Comparison of ENCODE assay signal across 8 mouse cellular contexts in the genomic region with DNA sequence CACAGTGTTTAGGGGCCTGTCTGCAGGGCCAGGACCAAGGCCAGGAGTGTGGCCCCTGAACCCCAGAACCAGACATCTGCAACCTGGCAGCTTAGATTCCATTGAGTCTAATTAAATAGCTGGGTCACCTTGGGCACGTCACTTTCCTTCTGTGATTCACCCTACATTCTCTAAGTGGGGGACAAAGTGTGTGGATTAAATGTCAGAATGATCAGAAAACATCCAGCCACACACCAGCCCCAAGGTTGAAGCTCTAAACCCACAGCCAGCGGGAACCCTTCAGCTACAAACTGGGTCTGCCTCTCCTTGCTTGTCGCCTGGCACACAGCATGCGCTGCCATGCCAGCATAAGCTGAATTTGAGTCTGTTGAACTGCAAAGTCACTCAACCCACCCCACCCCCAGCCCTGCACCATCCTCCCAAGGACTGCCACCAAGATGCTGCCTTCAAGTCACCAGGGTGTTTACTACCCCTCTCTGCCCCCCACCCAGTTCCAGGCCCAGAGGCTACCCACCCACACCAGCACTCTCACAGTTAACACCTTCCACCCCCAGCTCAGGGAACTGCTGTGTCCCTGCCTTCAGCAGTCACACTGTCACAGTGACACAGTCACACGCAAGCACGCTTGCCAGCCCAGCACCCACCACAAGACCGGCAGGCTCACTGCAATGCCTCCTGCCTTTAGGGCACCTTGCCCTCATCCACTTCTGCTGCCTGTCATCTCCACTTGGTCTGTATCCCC. TPM values are rescaled to one million over a fixed set of nuclear protein-coding genes. Genes with fewer than 3 reads are reported as not detected.
DNase-seq lines count a peak whose midpoint lies in the region; ATAC-seq lines count a peak whose summit lies in the region.

No protein-coding gene starts in this region.

- H3K27me3 ChIP-seq in heart, embryonic 16.5 days (ENCODE audit: control insufficient read depth, insufficient read depth, low read length), result peaks cover 38% of the 10 kb centered on the region
- peaks cover 61% of the 10 kb centered on the region for H3K27me3 ChIP-seq in midbrain, embryonic 11.5 days (ENCODE audit: control insufficient read depth, insufficient read depth, low read length)

- 59% methylated on average over 7 of the region's 7 CpGs for WGBS in heart, embryonic 16.5 days
- WGBS in midbrain, embryonic 11.5 days, result 66% methylated on average over 7 of the region's 7 CpGs

- no peaks in the 10 kb centered on the region for H3K9me3 ChIP-seq in heart, embryonic 16.5 days (replicated peaks; ENCODE audit: control insufficient read depth, low read length)
- H3K9me3 ChIP-seq in midbrain, embryonic 11.5 days (ENCODE audit: control insufficient read depth, low read length), result no peaks in the 10 kb centered on the region

- no peak overlapping the region for H3K27ac ChIP-seq in heart, embryonic 16.5 days (ENCODE audit: low read length)
- peak overlapping the region; percentile 42; the same call in 1 of the 2 replicates for H3K27ac ChIP-seq in brown adipose tissue, adult 24 weeks (replicated peaks; ENCODE audit: low read depth, low read length)
- H3K27ac ChIP-seq in midbrain, embryonic 11.5 days (ENCODE audit: low read depth, low read length), result no peak overlapping the region

- H3K36me3 ChIP-seq in heart, embryonic 16.5 days (ENCODE audit: control insufficient read depth, insufficient read depth), result no peaks in the 10 kb centered on the region
- H3K36me3 ChIP-seq in midbrain, embryonic 11.5 days (ENCODE audit: control insufficient read depth, insufficient read depth, low read length), result no peaks in the 10 kb centered on the region

- ATAC-seq in heart, embryonic 16.5 days (replicated peaks; ENCODE audit: extremely low read depth, insufficient read depth, low FRiP score), result no peak
- ATAC-seq in midbrain, embryonic 11.5 days (ENCODE audit: low FRiP score), result no peak

- H3K4me2 ChIP-seq in heart, embryonic 16.5 days (ENCODE audit: low read depth, low read length), result peak overlapping the region; percentile 90
- no peak overlapping the region for H3K4me2 ChIP-seq in midbrain, embryonic 11.5 days

- peak overlapping the region; percentile 75; the same call in 1 of the 2 replicates for H3K9ac ChIP-seq in heart, embryonic 16.5 days (ENCODE audit: low read length)
- no peak overlapping the region for H3K9ac ChIP-seq in midbrain, embryonic 11.5 days (ENCODE audit: low read length)

- DNase-seq in heart, postnatal 25 days (ENCODE audit: low spot score), result no peak
- DNase-seq in frontal cortex, postnatal 36 days (ENCODE audit: low spot score in 2 of 2), result peak; percentile 73 to 78
- DNase-seq in midbrain, embryonic 11.5 days (ENCODE audit: low spot score, missing footprints), result peak; percentile 64
- DNase-seq in thymus, postnatal 4 days, result no peak
- DNase-seq in gastrocnemius, postnatal 36 days, result no peak
- no peak for DNase-seq in cerebellum, adult 11 months

- H3K4me1 ChIP-seq in heart, embryonic 16.5 days (ENCODE audit: control insufficient read depth, insufficient read depth, low read length), result peaks cover 17% of the 10 kb centered on the region
- no peaks in the 10 kb centered on the region; the same call in none of the 2 replicates for H3K4me1 ChIP-seq in brown adipose tissue, adult 24 weeks (ENCODE audit: control insufficient read depth, insufficient read depth, insufficient read length, low read length)
- peaks cover 22% of the 10 kb centered on the region for H3K4me1 ChIP-seq in midbrain, embryonic 11.5 days (ENCODE audit: control insufficient read depth, insufficient read depth, low read length)

- intact Hi-C loops in heart, postnatal 25 days (cut with DNase I), result loop anchor here (2.0 kb wide), 1 partner anchor 35 kb away; no protein-coding TSS in a partner anchor
- intact Hi-C loops in gastrocnemius, postnatal 36 days (cut with DNase I), result no loop called here

- peak overlapping the region; percentile 63; the same call in 1 of the 2 replicates for H3K4me3 ChIP-seq in heart, embryonic 16.5 days (ENCODE audit: low read length)
- peak overlapping the region; percentile 34 for H3K4me3 ChIP-seq in brown adipose tissue, adult 24 weeks (ENCODE audit: insufficient read depth, low read depth, low read length)
- no peak overlapping the region for H3K4me3 ChIP-seq in midbrain, embryonic 11.5 days (ENCODE audit: low read depth, low read length)

RNA-seq across cellular contexts. Expression of a gene that starts 0.6 kb away (rescaled TPM):
- 3.2 and 4.6 TPM in 2 replicates for polyA plus RNA-seq in heart, embryonic 16.5 days (2015; fragmentation: Nextera tagmentation; extraction: Ambion mirVana)
- total RNA-seq in heart, postnatal 25 days (2021), result 10 to 100 TPM; 24.5 to 33.8 TPM
- 9.8 and 13.0 TPM in 2 replicates for polyA plus RNA-seq in brown adipose tissue, adult 24 weeks (2012; ENCODE audit: insufficient read depth, insufficient read length, missing spikeins)
- polyA plus RNA-seq in midbrain, embryonic 11.5 days (2014; fragmentation: Nextera tagmentation; extraction: Ambion mirVana), result 1.5 and 2.0 TPM in 2 replicates
- 10 to 100 TPM; 16.5 to 17.9 TPM for total RNA-seq in gastrocnemius, postnatal 36 days (2021)

RNA-seq across cellular contexts. Expression of a gene that starts 44.5 kb away (rescaled TPM):
- 1.4 and 1.7 TPM in 2 replicates for polyA plus RNA-seq in heart, embryonic 16.5 days (2015; fragmentation: Nextera tagmentation; extraction: Ambion mirVana)
- 1 to 10 TPM; 9.4 to 9.8 TPM for total RNA-seq in heart, postnatal 25 days (2021)
- 6.8 and 7.1 TPM in 2 replicates for polyA plus RNA-seq in brown adipose tissue, adult 24 weeks (2012; ENCODE audit: insufficient read depth, insufficient read length, missing spikeins)
- polyA plus RNA-seq in midbrain, embryonic 11.5 days (2014; fragmentation: Nextera tagmentation; extraction: Ambion mirVana), result 1.4 and 1.9 TPM in 2 replicates
- total RNA-seq in gastrocnemius, postnatal 36 days (2021), result 10 to 100 TPM; 10.8 to 16.8 TPM

Comparison
In these comparisons a context has a peak if more than half of its experiments do, and no peak if none do; other contexts are left out.
1. DNase-seq: peak in frontal cortex, postnatal 36 days (2 of 2) and midbrain, embryonic 11.5 days (single experiment); none in heart, postnatal 25 days (single experiment), thymus, postnatal 4 days (single experiment), gastrocnemius, postnatal 36 days (0 of 2) and cerebellum, adult 11 months (single experiment).